Mouse (Mus musculus): ENCODE measurements around the gene Rpp25l. TPM values are rescaled to one million over a fixed set of nuclear protein-coding genes. Genes with fewer than 3 reads are reported as not detected.
A peak's percentile ranks its signal among the peaks of the same experiment; 100 is the strongest.
"Not testable (repeated sequence)": the region's sequence is repeated elsewhere in the genome, so short reads cannot be mapped to it uniquely, and the experiment has no call there.

Gene Rpp25l
- polyA plus RNA-seq (2015; fragmentation: Nextera tagmentation; extraction: Ambion mirVana): 46.1 and 48.4 TPM in 2 replicates

DNA sequence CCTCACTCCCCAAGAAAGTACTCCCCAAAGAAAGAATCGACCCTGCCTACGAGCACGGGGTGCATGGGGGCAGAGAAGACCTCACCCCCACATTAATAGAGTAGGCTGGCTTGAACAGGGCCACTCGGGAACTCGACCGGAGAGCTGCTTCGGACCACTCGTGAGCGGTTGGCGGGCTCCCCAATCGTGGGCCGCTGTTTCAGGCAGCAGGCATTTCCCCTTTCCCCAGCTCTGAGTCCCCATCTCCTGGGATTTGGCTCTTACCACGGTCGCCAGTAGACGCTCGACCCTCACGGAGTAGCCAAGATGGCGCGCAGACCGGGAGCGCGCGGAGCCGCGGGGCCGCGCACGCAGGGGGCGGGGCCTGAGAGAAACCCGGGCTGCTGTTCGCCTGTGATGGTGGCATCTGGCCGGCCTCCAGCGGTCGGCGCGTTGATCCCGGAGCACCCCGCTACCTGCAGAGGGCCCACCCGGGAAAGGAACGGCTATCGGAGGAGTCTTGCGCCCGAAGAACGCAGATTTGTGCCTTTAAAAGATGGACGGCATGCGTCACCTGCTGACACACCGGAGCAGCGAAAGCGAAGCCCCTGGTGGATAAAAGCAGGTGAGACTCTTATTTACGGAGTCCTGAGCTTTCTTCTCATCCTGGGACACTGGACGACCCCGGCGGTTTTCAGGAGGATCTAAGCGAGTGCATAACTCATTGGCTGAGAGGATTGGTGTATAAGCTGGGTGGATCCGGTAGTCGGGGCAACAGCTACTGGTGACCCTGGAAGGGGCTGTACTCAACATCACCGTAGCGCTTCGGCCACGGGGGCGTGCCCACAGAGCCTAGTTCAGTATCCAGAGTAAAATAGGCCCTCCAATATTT, at the start of gene Rpp25l:
TSS of gene Rpp25l (minus strand) at position 338 of the 871 bp plus-strand sequence.
- Histone ChIP-seq H3K27me3 (ENCODE audit: control insufficient read depth, insufficient read depth, low read length) (no peaks in the 10 kb centered on the region), H3K4me2 (ENCODE audit: low read depth, low read length) (peak within 1 kb of the TSS; percentile 81), H3K27ac (ENCODE audit: low read length) (peak within 1 kb of the TSS; percentile 75), H3K9ac (ENCODE audit: low read length) (peak within 1 kb of the TSS; percentile 98), H3K4me3 (ENCODE audit: low read length) (peak within 1 kb of the TSS; percentile 88), H3K4me1 (ENCODE audit: control insufficient read depth, insufficient read depth, low read length) (peaks cover 19% of the 10 kb centered on the region), H3K9me3 (replicated peaks; ENCODE audit: control insufficient read depth, low read length) (no peaks in the 10 kb centered on the region), H3K36me3 (ENCODE audit: control insufficient read depth, insufficient read depth) (peaks cover 4% of the 10 kb centered on the region; the same call in 1 of the 2 replicates)
- under 1% methylated on average over 61 of the region's 61 CpGs for WGBS
- ATAC-seq (replicated peaks; ENCODE audit: extremely low read depth, insufficient read depth, low FRiP score): peak; percentile 75

DNA sequence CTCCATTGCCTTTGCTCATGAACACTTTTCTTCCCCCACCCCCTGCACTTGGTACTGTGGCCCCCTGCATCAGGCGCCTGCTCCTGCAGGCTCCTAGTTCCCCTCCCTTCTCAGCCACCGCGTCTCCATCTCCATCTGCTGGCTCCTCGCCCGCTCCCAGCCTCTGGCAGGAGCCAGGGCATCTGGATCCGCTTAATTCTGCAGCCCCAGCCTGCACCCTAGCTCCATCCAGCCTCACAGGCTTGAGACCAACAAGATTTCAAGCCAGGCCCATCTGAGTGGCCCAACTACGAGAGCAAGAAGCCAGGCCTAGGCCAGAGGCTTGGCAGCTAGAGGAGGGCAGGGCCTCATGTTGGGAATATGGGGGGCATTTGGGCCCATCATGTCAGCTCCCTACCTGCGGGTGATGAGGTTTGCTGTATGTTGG, 49.4 kb upstream of the Rpp25l start:
- H3K4me1 ChIP-seq (ENCODE audit: control insufficient read depth, insufficient read depth, low read length): peaks cover 37% of the 10 kb centered on the region
- peak overlapping the region; percentile 69 for H3K4me2 ChIP-seq (ENCODE audit: low read depth, low read length)
- H3K4me3 ChIP-seq (ENCODE audit: low read length): peak overlapping the region; percentile 53
- peak overlapping the region; percentile 99 for H3K27ac ChIP-seq (ENCODE audit: low read length)
- 37% methylated on average over 8 of the region's 8 CpGs for WGBS
- H3K36me3 ChIP-seq (ENCODE audit: control insufficient read depth, insufficient read depth); H3K27me3 ChIP-seq (ENCODE audit: control insufficient read depth, insufficient read depth, low read length); ATAC-seq (replicated peaks; ENCODE audit: extremely low read depth, insufficient read depth, low FRiP score); H3K9me3 ChIP-seq (replicated peaks; ENCODE audit: control insufficient read depth, low read length): not testable (repeated sequence)
- H3K9ac ChIP-seq (ENCODE audit: low read length): peak overlapping the region; percentile 69

DNA sequence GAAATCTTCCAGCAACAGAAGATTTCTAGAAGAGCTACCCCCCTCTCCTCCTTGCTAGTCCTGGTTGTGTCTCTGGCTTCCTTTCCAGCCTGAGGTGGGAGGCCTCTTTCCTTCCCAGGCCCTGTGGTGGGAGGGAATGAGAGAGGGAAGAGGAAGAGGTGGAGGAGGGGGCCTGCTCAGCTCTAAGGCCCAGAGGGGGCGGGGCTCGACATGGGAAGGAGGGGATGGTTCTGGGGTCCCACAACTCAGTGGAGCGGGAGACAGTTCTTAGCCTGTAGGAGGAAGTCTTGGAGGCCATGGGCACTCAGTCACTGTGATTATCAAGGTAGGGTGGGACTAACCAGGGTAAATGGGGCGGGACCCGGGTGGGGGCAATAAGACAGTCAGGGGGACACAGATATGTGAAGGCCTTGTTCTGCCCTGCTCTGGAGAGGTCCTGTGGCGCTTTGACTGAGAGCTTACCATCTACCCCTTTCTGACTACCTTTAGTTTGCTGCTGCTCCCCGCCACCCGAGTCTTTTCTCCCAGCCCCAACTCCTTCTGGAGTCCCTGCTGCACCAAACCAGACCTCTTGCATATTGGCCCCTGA, 48.9 kb upstream of the Rpp25l start:
- peak overlapping the region; percentile 99 for H3K27ac ChIP-seq (ENCODE audit: low read length)
- H3K27me3 ChIP-seq (ENCODE audit: control insufficient read depth, insufficient read depth, low read length): no peaks in the 10 kb centered on the region
- H3K9ac ChIP-seq (ENCODE audit: low read length): peak overlapping the region; percentile 69
- H3K4me1 ChIP-seq (ENCODE audit: control insufficient read depth, insufficient read depth, low read length): peaks cover 37% of the 10 kb centered on the region
- no peaks in the 10 kb centered on the region for H3K9me3 ChIP-seq (replicated peaks; ENCODE audit: control insufficient read depth, low read length)
- WGBS: 35% methylated on average over 8 of the region's 8 CpGs
- no peak; the same call in 1 of the 2 replicates for ATAC-seq (replicated peaks; ENCODE audit: extremely low read depth, insufficient read depth, low FRiP score)
- H3K4me3 ChIP-seq (ENCODE audit: low read length): peak overlapping the region; percentile 53
- H3K36me3 ChIP-seq (ENCODE audit: control insufficient read depth, insufficient read depth): peaks cover 8% of the 10 kb centered on the region
- peak overlapping the region; percentile 69 for H3K4me2 ChIP-seq (ENCODE audit: low read depth, low read length)

DNA sequence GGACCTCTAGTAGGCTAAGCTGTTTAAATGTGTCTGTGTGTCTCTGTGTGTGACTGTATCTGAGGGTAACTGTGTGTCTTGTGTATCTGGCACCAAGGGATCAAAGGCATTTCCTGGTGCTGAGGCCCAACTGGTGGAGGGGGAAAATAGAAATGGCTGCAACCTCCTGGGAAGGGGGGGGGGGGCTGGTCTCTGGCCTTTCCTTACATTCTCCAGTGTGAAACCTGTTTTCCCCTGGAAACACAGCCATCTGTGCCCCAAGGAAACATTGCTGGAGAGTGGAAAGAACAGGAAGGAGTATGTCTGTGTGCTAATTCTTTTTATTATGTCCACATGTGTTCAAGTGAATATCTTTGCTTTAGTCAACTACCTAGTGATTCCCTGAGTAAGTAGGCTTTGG, 48.3 kb upstream of the Rpp25l start:
- peak overlapping the region; percentile 53 for H3K4me3 ChIP-seq (ENCODE audit: low read length)
- H3K4me2 ChIP-seq (ENCODE audit: low read depth, low read length): peak overlapping the region; percentile 69
- H3K27ac ChIP-seq (ENCODE audit: low read length): peak overlapping the region; percentile 99
- peaks cover 37% of the 10 kb centered on the region for H3K4me1 ChIP-seq (ENCODE audit: control insufficient read depth, insufficient read depth, low read length)
- peaks cover 11% of the 10 kb centered on the region for H3K36me3 ChIP-seq (ENCODE audit: control insufficient read depth, insufficient read depth)
- H3K9me3 ChIP-seq (replicated peaks; ENCODE audit: control insufficient read depth, low read length): no peaks in the 10 kb centered on the region
- no peak for ATAC-seq (replicated peaks; ENCODE audit: extremely low read depth, insufficient read depth, low FRiP score)
- H3K27me3 ChIP-seq (ENCODE audit: control insufficient read depth, insufficient read depth, low read length): no peaks in the 10 kb centered on the region
- H3K9ac ChIP-seq (ENCODE audit: low read length): peak overlapping the region; percentile 69

DNA sequence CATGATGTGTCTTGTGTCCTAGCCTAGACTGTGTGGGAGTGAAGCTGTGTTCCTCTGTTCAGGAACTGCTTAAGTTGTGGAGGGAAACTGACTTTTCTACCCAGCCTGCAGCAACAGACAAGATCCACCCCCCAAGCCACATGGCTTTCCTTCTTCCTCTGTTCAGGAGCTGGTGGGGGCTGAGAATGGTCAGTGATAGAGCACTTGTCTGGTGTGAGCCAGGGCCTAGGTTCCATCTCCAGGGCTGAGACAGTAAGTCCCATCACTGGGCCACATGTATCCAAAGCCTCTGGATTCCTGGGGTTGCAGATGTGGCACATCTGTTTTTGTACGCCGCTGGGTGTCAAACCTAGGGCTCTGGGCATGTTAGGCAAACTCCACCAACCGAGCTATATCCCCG, 47.6 kb upstream of the Rpp25l start:
- Histone ChIP-seq H3K4me2 (ENCODE audit: low read depth, low read length) (peak overlapping the region; percentile 69), H3K27ac (ENCODE audit: low read length) (peak overlapping the region; percentile 99), H3K9me3 (replicated peaks; ENCODE audit: control insufficient read depth, low read length) (no peaks in the 10 kb centered on the region), H3K27me3 (ENCODE audit: control insufficient read depth, insufficient read depth, low read length) (no peaks in the 10 kb centered on the region), H3K4me1 (ENCODE audit: control insufficient read depth, insufficient read depth, low read length) (peaks cover 43% of the 10 kb centered on the region), H3K4me3 (ENCODE audit: low read length) (peak overlapping the region; percentile 53), H3K9ac (ENCODE audit: low read length) (peak overlapping the region; percentile 69), H3K36me3 (ENCODE audit: control insufficient read depth, insufficient read depth) (peaks cover 11% of the 10 kb centered on the region)
- ATAC-seq (replicated peaks; ENCODE audit: extremely low read depth, insufficient read depth, low FRiP score): peak; percentile 8; the same call in 1 of the 2 replicates
- 56% methylated on average over 4 of the region's 4 CpGs for WGBS

DNA sequence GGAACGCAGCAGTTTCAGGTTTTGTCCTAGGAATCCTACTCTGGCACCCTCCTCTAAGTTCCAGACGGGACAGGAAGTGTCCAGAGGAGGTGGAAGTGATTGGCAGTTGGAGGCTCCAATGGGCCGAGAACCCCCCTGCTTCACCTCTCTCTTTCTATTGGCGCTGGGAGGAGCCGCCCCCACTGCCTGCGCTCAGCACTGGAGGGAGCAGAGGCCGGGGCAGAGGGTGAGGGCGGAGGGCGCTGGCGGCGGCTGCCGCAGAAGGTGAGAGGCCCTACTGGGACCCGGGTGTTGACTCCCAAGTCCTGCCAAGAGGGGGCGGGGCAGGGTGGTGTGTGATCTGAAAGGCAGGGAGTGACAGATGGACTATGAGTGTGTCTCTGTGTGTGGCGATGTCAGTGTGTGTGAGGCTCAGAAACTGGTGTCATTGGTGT, 47.0 kb upstream of the Rpp25l start:
- peak overlapping the region; percentile 69 for H3K9ac ChIP-seq (ENCODE audit: low read length)
- peak; percentile 90 for ATAC-seq (replicated peaks; ENCODE audit: extremely low read depth, insufficient read depth, low FRiP score)
- peaks cover 43% of the 10 kb centered on the region for H3K4me1 ChIP-seq (ENCODE audit: control insufficient read depth, insufficient read depth, low read length)
- under 1% methylated on average over 15 of the region's 15 CpGs for WGBS
- H3K4me3 ChIP-seq (ENCODE audit: low read length): peak overlapping the region; percentile 53
- H3K36me3 ChIP-seq (ENCODE audit: control insufficient read depth, insufficient read depth): peaks cover 11% of the 10 kb centered on the region
- no peaks in the 10 kb centered on the region for H3K9me3 ChIP-seq (replicated peaks; ENCODE audit: control insufficient read depth, low read length)
- no peaks in the 10 kb centered on the region for H3K27me3 ChIP-seq (ENCODE audit: control insufficient read depth, insufficient read depth, low read length)
- peak overlapping the region; percentile 99 for H3K27ac ChIP-seq (ENCODE audit: low read length)
- peak overlapping the region; percentile 69 for H3K4me2 ChIP-seq (ENCODE audit: low read depth, low read length)

DNA sequence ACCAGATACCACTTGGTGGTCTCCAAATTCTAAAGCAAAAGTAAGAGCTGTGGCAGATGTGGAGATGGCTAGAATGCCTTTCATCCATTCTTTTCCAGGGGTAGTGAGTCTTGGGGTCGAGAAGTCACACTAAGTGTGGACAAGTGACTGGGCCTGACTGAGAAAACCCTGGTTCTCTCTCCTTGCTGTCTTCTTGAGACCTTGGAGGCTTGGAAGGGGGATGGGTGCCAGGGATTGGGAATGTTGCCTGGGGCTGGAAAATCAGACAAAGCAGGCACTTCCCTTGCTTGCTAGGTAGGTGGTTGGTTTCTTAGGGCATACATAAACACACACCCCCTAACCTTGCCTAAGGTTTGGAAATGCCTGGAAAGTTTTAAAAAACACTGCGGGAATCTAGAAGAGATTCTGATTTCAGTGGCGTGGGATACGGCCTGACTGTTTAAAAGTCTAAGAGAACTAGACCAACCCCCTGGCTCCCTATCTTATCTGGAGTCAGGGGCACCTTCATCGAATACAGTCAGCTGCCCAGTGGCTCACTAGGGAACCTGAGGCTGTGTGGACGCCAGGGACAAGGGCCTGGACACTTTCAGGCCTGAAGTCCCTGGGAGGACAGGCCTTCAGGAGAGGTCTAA, 46.4 kb upstream of the Rpp25l start:
- peak overlapping the region; percentile 53 for H3K4me3 ChIP-seq (ENCODE audit: low read length)
- WGBS: 17% methylated on average over 6 of the region's 6 CpGs
- H3K9ac ChIP-seq (ENCODE audit: low read length): peak overlapping the region; percentile 69
- H3K9me3 ChIP-seq (replicated peaks; ENCODE audit: control insufficient read depth, low read length): no peaks in the 10 kb centered on the region
- H3K4me1 ChIP-seq (ENCODE audit: control insufficient read depth, insufficient read depth, low read length): peaks cover 44% of the 10 kb centered on the region
- ATAC-seq (replicated peaks; ENCODE audit: extremely low read depth, insufficient read depth, low FRiP score): peak; percentile 2; the same call in 1 of the 2 replicates
- H3K36me3 ChIP-seq (ENCODE audit: control insufficient read depth, insufficient read depth): peaks cover 11% of the 10 kb centered on the region
- H3K27ac ChIP-seq (ENCODE audit: low read length): peak overlapping the region; percentile 99
- H3K27me3 ChIP-seq (ENCODE audit: control insufficient read depth, insufficient read depth, low read length): no peaks in the 10 kb centered on the region
- peak overlapping the region; percentile 69 for H3K4me2 ChIP-seq (ENCODE audit: low read depth, low read length)

DNA sequence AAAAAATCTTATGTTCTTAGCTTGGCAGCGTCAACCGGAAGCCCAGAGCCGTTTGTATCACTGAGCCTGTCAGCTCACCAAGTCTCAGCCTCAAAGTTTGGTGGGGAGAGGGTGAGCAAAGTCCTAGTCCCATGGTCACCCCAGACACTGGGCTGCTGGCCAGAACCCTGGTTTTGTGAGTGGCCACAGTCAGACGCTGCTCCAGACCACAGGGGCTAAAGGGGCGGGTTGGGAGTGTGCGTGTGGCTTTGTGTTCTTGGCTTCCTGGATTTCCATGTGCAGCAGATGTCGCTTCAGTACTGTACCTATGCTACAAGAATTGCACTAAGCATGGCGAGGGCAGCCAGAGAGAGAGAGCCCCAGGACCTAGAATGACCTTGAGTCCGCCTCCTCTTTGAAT, 45.9 kb upstream of the Rpp25l start:
- H3K27ac ChIP-seq (ENCODE audit: low read length): peak overlapping the region; percentile 99
- no peaks in the 10 kb centered on the region for H3K27me3 ChIP-seq (ENCODE audit: control insufficient read depth, insufficient read depth, low read length)
- H3K9ac ChIP-seq (ENCODE audit: low read length): peak overlapping the region; percentile 69
- 44% methylated on average over 9 of the region's 9 CpGs for WGBS
- peaks cover 48% of the 10 kb centered on the region for H3K4me1 ChIP-seq (ENCODE audit: control insufficient read depth, insufficient read depth, low read length)
- H3K4me3 ChIP-seq (ENCODE audit: low read length): no peak overlapping the region
- no peaks in the 10 kb centered on the region for H3K9me3 ChIP-seq (replicated peaks; ENCODE audit: control insufficient read depth, low read length)
- no peak for ATAC-seq (replicated peaks; ENCODE audit: extremely low read depth, insufficient read depth, low FRiP score)
- H3K4me2 ChIP-seq (ENCODE audit: low read depth, low read length): peak overlapping the region; percentile 69
- peaks cover 11% of the 10 kb centered on the region for H3K36me3 ChIP-seq (ENCODE audit: control insufficient read depth, insufficient read depth)
